Mouse (Mus musculus) limb, embryonic 11.5 days (tissue): ENCODE results near the gene Arpc2. TPM values are rescaled to one million over a fixed set of nuclear protein-coding genes. Genes with fewer than 3 reads are reported as not detected.
A peak's percentile ranks its signal among the peaks of the same experiment; 100 is the strongest.

Experiments
- ATAC-seq: fragments of 200-750 bp; cut with Nextera tagmentation; 2 replicates; pipeline ENCODE4 v1.8.0; 2017; ENCODE audit warnings: low read depth; ENCODE audit not compliant: insufficient number of reproducible peaks, low FRiP score, low TSS enrichment
- DNase-seq: peaks from one replicate; pipeline ENCODE4 v3.0.0-alpha.2; 2015; ENCODE audit warnings: low spot score
- H3K27ac ChIP-seq: fragments of 300-500 bp; sonication (generic); replicated peaks from 2 replicates; pipeline ENCODE4 v1.5.1; 2014; ENCODE audit warnings: low read depth, mild to moderate bottlenecking, low read length
- H3K27me3 ChIP-seq: fragments of 300-500 bp; sonication (generic); 2 replicates; pipeline ENCODE4 v1.6.1; 2014; ENCODE audit warnings: mild to moderate bottlenecking, low read length, mixed read lengths; ENCODE audit not compliant: control insufficient read depth, insufficient read depth
- H3K36me3 ChIP-seq: fragments of 300-500 bp; sonication (generic); 2 replicates; pipeline ENCODE4 v1.6.1; 2014; ENCODE audit warnings: mild to moderate bottlenecking, low read length, moderate library complexity, mixed read lengths; ENCODE audit not compliant: control insufficient read depth, insufficient read depth
- H3K4me1 ChIP-seq: fragments of 300-500 bp; sonication (generic); 2 replicates; pipeline ENCODE4 v1.6.1; 2014; ENCODE audit warnings: low read length, mixed read lengths; ENCODE audit not compliant: control insufficient read depth, insufficient read depth
- H3K4me2 ChIP-seq: fragments of 300-500 bp; sonication (generic); 2 replicates; pipeline ENCODE4 v1.6.1; 2014; ENCODE audit warnings: low read depth, mild to moderate bottlenecking, moderate library complexity; ENCODE audit not compliant: severe bottlenecking
- H3K4me3 ChIP-seq: fragments of 300-500 bp; sonication (generic); 2 replicates; pipeline ENCODE4 v1.5.1; 2014; ENCODE audit warnings: low read depth, low read length
- H3K9ac ChIP-seq: fragments of 300-500 bp; sonication (generic); 2 replicates; pipeline ENCODE4 v1.6.1; 2014; ENCODE audit warnings: mild to moderate bottlenecking, low read length
- H3K9me3 ChIP-seq: fragments of 300-500 bp; sonication (generic); 2 replicates; pipeline ENCODE4 v1.6.1; 2016; ENCODE audit warnings: low read length; ENCODE audit not compliant: control insufficient read depth
- WGBS: fragments of 180-500 bp; shearing (Covaris S2); extraction: QIAGEN DNeasy Blood & Tissue Kit; methylation state at CpG from one replicate; pipeline ENCODE4 v1.1.7; 2014; 5-methylcytosine and 5-hydroxymethylcytosine counted together
- polyA plus RNA-seq: library from polyadenylated mRNA; unstranded; fragments of >200 nt; fragmentation: Nextera tagmentation; extraction: Ambion mirVana; gene quantifications from 2 replicates; pipeline ENCODE4 v1.2.1, GENCODE M21; 2014

Arpc2 gene
- polyA plus RNA-seq, 1 experiment from 2014 or later = 323 TPM

GRCm38 (mm10) chr1:74201048-74201844 is 34.6 kb upstream of the Arpc2 start:
- H3K36me3 ChIP-seq = no peaks in the 10 kb centered on the region
- no peak overlapping the region for H3K9ac ChIP-seq
- H3K4me1 ChIP-seq = no peaks in the 10 kb centered on the region
- H3K27ac ChIP-seq = no peak overlapping the region
- DNase-seq = no peak
- 76% methylated on average over 7 of the region's 7 CpGs for WGBS
- no peaks in the 10 kb centered on the region for H3K9me3 ChIP-seq
- no peaks in the 10 kb centered on the region for H3K27me3 ChIP-seq
- no peak for ATAC-seq
- no peak overlapping the region for H3K4me2 ChIP-seq
- no peak overlapping the region for H3K4me3 ChIP-seq

GRCm38 (mm10) chr1:74203457-74203856 is 32.4 kb upstream of the Arpc2 start:
- no peak overlapping the region for H3K4me3 ChIP-seq
- no peaks in the 10 kb centered on the region for H3K9me3 ChIP-seq
- no peak overlapping the region for H3K9ac ChIP-seq
- DNase-seq (no peak), ATAC-seq (no peak)
- H3K27ac ChIP-seq = no peak overlapping the region
- H3K4me2 ChIP-seq = no peak overlapping the region
- no peaks in the 10 kb centered on the region for H3K36me3 ChIP-seq
- no peaks in the 10 kb centered on the region for H3K27me3 ChIP-seq
- H3K4me1 ChIP-seq = no peaks in the 10 kb centered on the region
- WGBS = 71% methylated on average over 5 of the region's 5 CpGs

GRCm38 (mm10) chr1:74205881-74206280 is 30.0 kb upstream of the Arpc2 start:
- DNase-seq (peak; percentile 46), ATAC-seq (no peak)
- H3K4me1 ChIP-seq = no peaks in the 10 kb centered on the region
- 64% methylated on average over 7 of the region's 7 CpGs for WGBS
- no peak overlapping the region for H3K4me3 ChIP-seq
- H3K27me3 ChIP-seq = no peaks in the 10 kb centered on the region
- no peaks in the 10 kb centered on the region for H3K9me3 ChIP-seq
- no peak overlapping the region for H3K4me2 ChIP-seq
- no peaks in the 10 kb centered on the region for H3K36me3 ChIP-seq
- no peak overlapping the region for H3K27ac ChIP-seq
- H3K9ac ChIP-seq = no peak overlapping the region

GRCm38 (mm10) chr1:74206642-74207041 is 29.2 kb upstream of the Arpc2 start:
- Histone ChIP-seq H3K9me3 (no peaks in the 10 kb centered on the region), H3K4me1 (no peaks in the 10 kb centered on the region), H3K36me3 (no peaks in the 10 kb centered on the region), H3K9ac (no peak overlapping the region), H3K4me2 (no peak overlapping the region), H3K27ac (no peak overlapping the region), H3K27me3 (no peaks in the 10 kb centered on the region), H3K4me3 (no peak overlapping the region)
- ATAC-seq (no peak), DNase-seq (no peak)
- 82% methylated on average over 8 of the region's 8 CpGs for WGBS

GRCm38 (mm10) chr1:74207906-74208305 is 28.0 kb upstream of the Arpc2 start:
- no peak for DNase-seq
- 72% methylated on average over 8 of the region's 9 CpGs for WGBS
- no peak for ATAC-seq
- Histone ChIP-seq H3K9ac (no peak overlapping the region), H3K4me3 (no peak overlapping the region), H3K27ac (no peak overlapping the region), H3K4me1 (no peaks in the 10 kb centered on the region), H3K4me2 (no peak overlapping the region), H3K36me3 (no peaks in the 10 kb centered on the region), H3K27me3 (no peaks in the 10 kb centered on the region), H3K9me3 (no peaks in the 10 kb centered on the region)

- DNase-seq = no peak
- Histone ChIP-seq H3K9me3 (no peaks in the 10 kb centered on the region), H3K36me3 (no peaks in the 10 kb centered on the region), H3K4me1 (no peaks in the 10 kb centered on the region), H3K27me3 (no peaks in the 10 kb centered on the region), H3K27ac (no peak overlapping the region), H3K9ac (no peak overlapping the region), H3K4me2 (no peak overlapping the region), H3K4me3 (no peak overlapping the region)
- 93% methylated on average over 8 of the region's 8 CpGs for whole genome bisulfite sequencing
- ATAC-seq = no peak
Observed at GRCm38 (mm10) chr1:74208941-74209340, 26.9 kb upstream of the Arpc2 start.

GRCm38 (mm10) chr1:74219922-74220321 is 16.0 kb upstream of the Arpc2 start:
- H3K4me2 ChIP-seq = no peak overlapping the region
- H3K36me3 ChIP-seq = no peaks in the 10 kb centered on the region
- no peak overlapping the region for H3K4me3 ChIP-seq
- H3K9ac ChIP-seq = no peak overlapping the region
- 89% methylated on average over 7 of the region's 7 CpGs for WGBS
- H3K27ac ChIP-seq = no peak overlapping the region
- ATAC-seq (no peak), DNase-seq (no peak)
- H3K4me1 ChIP-seq = no peaks in the 10 kb centered on the region
- H3K9me3 ChIP-seq = no peaks in the 10 kb centered on the region
- H3K27me3 ChIP-seq = no peaks in the 10 kb centered on the region

- 86% methylated on average over 7 of the region's 7 CpGs for WGBS
Observed at GRCm38 (mm10) chr1:74227317-74227716, 8.6 kb upstream of the Arpc2 start.

GRCm38 (mm10) chr1:74229942-74230341 is 5.9 kb upstream of the Arpc2 start:
- ATAC-seq = no peak
- H3K9ac ChIP-seq = no peak overlapping the region
- H3K27me3 ChIP-seq = no peaks in the 10 kb centered on the region
- H3K4me3 ChIP-seq = no peak overlapping the region
- no peaks in the 10 kb centered on the region for H3K4me1 ChIP-seq
- H3K36me3 ChIP-seq = no peaks in the 10 kb centered on the region
- H3K4me2 ChIP-seq = no peak overlapping the region
- WGBS = 62% methylated on average over 2 of the region's 2 CpGs
- no peaks in the 10 kb centered on the region for H3K9me3 ChIP-seq
- DNase-seq = no peak
- no peak overlapping the region for H3K27ac ChIP-seq

More at GRCm38 (mm10) chr1:74227317-74227716, 8.6 kb upstream of the Arpc2 start:
- ATAC-seq = no peak
- Histone ChIP-seq H3K9me3 (no peaks in the 10 kb centered on the region), H3K36me3 (no peaks in the 10 kb centered on the region), H3K9ac (no peak overlapping the region), H3K4me3 (no peak overlapping the region), H3K4me2 (no peak overlapping the region), H3K27ac (no peak overlapping the region), H3K4me1 (no peaks in the 10 kb centered on the region), H3K27me3 (no peaks in the 10 kb centered on the region)
- DNase-seq = no peak
